Mouse (Mus musculus): ENCODE data around the gene Gatad2b. TPM values are rescaled to one million over a fixed set of nuclear protein-coding genes. Genes with fewer than 3 reads are reported as not detected.
A peak's percentile ranks its signal among the peaks of the same experiment; 100 is the strongest.
"Not testable (repeated sequence)": the region's sequence is repeated elsewhere in the genome, so short reads cannot be mapped to it uniquely, and the experiment has no call there.

Gene Gatad2b
- total RNA-seq, 2 experiments from 2014 or later: 101 to 117 TPM

DNA sequence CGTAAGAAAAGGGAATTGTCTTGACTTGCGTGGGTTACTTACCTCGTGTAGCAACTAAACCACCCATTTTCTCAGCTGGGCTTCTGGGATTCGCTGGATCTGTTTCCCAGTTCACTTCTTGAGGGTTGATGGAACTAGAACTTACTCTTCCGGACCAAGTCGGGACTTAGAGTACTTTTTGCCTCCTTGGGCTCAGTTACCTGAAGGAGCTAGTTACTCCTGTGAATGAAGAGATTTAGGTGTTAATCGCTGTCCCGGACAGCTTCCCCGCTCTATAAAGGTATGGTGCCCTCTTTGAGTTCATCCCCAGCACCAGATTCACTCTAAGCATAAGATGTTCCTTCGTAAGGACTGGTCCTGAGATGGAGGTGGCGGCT, 1.1 kb downstream of the Gatad2b start:
- no peak for DNase-seq
- intact Hi-C loops (cut with DNase I): loop anchor here (5.0 kb wide), 1 partner anchor 78 kb away; no protein-coding TSS in a partner anchor

- DNase-seq: no peak
- intact Hi-C loops (cut with DNase I): loop anchor here (5.0 kb wide), 1 partner anchor 78 kb away; no protein-coding TSS in a partner anchor
These were observed 1.7 kb downstream of the Gatad2b start for GRCm38 (mm10) chr3:90294651-90295050.

- intact Hi-C loops (cut with DNase I): no loop called here
- no peak for DNase-seq
These were observed 12.8 kb downstream of the Gatad2b start for GRCm38 (mm10) chr3:90305801-90306200.

- DNase-seq: no peak
- intact Hi-C loops (cut with DNase I): no loop called here
These were observed 16.6 kb downstream of the Gatad2b start for GRCm38 (mm10) chr3:90309589-90309988.

DNA sequence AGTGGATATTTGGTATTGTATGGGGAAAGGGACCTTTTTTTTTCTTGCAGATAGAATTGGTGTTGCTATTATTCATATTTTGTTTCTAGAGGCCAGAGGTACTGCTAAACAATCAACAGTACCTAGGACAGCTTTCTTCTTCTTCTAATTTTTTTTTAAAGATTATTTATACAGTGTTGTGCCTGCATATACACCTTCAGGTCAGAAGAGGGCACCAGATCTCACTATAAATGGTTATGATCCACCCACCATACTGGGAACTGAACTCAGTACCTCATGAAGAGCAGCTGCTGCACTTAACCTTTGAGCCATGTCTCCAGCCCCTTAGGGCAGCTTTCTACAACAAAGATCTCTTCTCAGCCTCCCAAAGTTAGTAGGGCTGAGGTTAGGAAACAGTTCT, 20.4 kb downstream of the Gatad2b start:
- no peak for DNase-seq
- intact Hi-C loops (cut with DNase I): no loop called here

DNA sequence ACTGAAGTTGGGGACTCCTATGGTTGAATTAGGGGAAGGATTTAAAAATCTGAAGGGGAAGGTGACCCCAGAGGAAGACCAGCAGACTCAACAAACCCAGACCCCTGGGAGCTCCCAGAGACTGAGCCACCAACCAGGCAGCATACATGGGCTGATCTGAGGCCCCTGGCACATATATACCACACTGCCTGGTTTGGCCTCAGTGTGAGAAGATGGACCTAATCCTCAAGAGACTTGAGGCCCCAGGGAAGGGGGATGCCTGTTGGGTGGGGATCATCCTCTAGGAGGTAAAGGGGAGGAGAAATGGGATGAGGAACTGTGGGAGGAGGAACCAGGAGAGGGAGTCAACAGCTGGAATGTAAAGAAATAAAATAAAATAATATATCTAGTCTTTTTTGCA, 21.3 kb downstream of the Gatad2b start:
- no peak for DNase-seq

DNA sequence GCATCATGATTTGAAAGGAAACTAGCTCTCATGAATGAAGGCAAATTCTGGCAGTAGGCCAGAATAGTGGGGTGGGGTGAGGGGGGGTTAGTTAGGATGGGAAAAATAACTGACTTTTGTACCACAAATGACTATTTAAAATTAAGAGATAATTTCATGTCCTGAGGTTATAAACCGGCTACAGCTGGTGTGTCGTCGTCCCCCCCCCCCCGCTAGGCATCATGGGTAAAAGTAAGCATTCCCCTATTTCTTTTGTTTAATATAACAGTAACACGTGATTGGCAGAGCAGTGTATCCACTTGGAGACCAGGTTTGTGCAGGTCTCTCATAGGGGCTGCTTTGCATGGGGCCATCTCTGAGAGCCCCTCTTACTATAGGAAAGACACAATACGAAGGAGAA, 29.3 kb downstream of the Gatad2b start:
- intact Hi-C loops (cut with DNase I): no loop called here
- no peak for DNase-seq

More for the DNA sequence above, 21.3 kb downstream of the Gatad2b start:
- intact Hi-C loops (cut with DNase I): no loop called here

GRCm38 (mm10) chr3:90323119-90323518, 30.1 kb downstream of the Gatad2b start:
- intact Hi-C loops (cut with DNase I): no loop called here
- DNase-seq: peak; percentile 89

- intact Hi-C loops (cut with DNase I): no loop called here
- no peak for DNase-seq
These were observed 39.5 kb downstream of the Gatad2b start for GRCm38 (mm10) chr3:90332485-90332884.

- no peak for DNase-seq
- intact Hi-C loops (cut with DNase I): no loop called here
These were observed 42.5 kb downstream of the Gatad2b start for GRCm38 (mm10) chr3:90335517-90335916.

GRCm38 (mm10) chr3:90338190-90338589, 45.2 kb downstream of the Gatad2b start:
- intact Hi-C loops (cut with DNase I): no loop called here
- DNase-seq: no peak

DNA sequence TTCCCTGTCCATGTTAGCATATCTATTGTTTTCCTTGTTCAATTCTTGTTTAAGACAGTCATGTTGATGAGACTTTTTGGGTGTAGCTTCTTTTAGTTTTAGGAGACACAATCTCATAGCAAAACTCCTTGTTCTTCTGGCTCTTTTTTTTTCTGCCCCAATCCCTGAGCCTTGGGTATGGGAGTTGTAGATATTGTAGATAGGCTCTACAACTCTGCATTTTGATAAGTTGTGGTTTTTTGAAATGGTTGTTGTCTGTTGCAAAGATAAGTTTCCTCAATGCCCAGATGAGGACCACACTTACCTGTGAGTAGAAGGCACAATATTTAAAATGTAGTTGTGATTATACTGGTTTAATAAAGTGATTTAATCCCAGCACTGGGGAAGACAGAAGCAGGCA, 47.2 kb downstream of the Gatad2b start:
- intact Hi-C loops (cut with DNase I): no loop called here
- DNase-seq: no peak

- intact Hi-C loops (cut with DNase I); DNase-seq: not testable (repeated sequence)
These were observed 49.9 kb downstream of the Gatad2b start for GRCm38 (mm10) chr3:90342853-90343252.

GRCm38 (mm10) chr3:90347847-90348246, 54.9 kb downstream of the Gatad2b start:
- intact Hi-C loops (cut with DNase I): no loop called here

GRCm38 (mm10) chr3:90357959-90358358, 65.0 kb downstream of the Gatad2b start:
- no peak for DNase-seq
- intact Hi-C loops (cut with DNase I): no loop called here

More at GRCm38 (mm10) chr3:90347847-90348246, 54.9 kb downstream of the Gatad2b start:
- DNase-seq: no peak

- DNase-seq: no peak
- intact Hi-C loops (cut with DNase I): no loop called here
These were observed 66.3 kb downstream of the Gatad2b start for GRCm38 (mm10) chr3:90359230-90359629.

DNA sequence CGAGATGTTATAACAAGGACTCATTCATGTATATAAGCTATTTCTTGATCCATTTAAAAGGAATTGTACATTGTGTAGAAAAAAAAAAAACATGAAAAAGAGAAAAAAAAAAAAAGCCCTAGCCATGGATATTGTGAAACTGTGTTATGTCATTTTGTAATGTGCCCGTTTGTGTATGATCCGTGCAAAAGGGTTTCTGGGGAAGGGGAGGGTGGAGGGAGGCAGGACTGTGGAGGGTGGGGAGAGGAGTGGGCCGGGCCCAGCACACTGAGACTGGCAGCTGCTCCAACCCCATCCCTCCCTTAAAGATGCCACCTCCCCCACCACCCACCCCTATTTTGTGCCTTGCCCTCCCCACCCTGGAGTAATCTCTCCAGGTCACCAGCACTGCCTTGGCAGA, 68.5 kb downstream of the Gatad2b start:
- no peak for DNase-seq
- intact Hi-C loops (cut with DNase I): no loop called here

- no peak for DNase-seq
- intact Hi-C loops (cut with DNase I): no loop called here
These were observed 69.4 kb downstream of the Gatad2b start for GRCm38 (mm10) chr3:90362346-90362745.

DNA sequence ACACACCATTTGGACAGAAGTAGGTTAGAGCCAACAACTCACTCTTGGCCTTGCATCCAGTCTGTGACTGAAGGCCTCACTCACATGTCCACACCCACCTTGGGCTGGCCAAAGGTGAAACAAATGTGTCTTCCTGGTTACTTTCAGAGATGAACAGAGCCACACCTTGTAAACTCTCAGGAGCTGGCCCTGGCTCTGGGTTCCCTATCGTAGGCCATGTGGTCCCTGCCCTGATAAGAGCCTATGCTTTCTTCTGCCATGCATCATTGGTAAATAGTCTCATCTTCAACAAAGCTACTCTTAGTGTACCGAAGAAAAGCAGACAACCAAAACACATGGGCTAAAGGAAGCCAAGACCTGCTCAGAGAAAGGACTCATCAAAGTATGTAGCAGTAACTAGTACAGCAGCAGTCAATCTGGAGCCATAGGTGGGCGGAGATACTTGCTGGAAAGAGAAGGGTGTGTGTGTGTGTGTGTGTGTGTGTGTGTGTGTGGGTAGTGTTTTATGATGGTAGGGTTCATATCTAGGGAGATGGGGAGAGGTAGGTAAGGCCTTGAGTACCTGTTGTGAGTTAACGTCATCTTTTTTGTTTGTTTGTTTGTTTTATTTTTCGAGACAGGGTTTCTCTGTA, 74.1 kb downstream of the Gatad2b start:
- no peak for DNase-seq
- intact Hi-C loops (cut with DNase I): no loop called here

DNA sequence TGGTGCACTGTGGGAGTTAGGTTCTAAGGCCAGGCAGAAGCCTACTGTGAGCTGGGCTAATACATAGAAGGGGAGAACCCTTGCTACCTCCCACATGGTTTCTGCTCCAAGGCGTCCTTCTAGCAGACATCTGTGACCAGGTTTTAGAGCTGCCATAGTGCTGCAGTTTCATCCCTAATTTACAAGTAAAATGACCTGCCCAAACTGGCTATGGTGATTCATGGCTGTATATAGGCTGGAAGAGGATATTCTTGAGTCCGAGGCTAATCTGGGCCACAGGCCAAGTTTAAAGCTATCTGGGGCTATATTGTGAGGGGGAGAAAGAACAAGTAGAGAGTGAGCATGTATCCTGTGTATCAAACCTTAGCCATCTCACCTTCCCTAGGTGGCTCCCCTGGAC, 76.1 kb downstream of the Gatad2b start:
- intact Hi-C loops (cut with DNase I): no loop called here

GRCm38 (mm10) chr3:90371857-90372256, 78.9 kb downstream of the Gatad2b start:
- intact Hi-C loops (cut with DNase I): loop anchor here (5.0 kb wide), 2 partner anchors 80 to 150 kb away; partner anchors contain the start of gene Gatad2b
- DNase-seq: no peak

More for the DNA sequence above, 76.1 kb downstream of the Gatad2b start:
- no peak for DNase-seq

- DNase-seq: no peak
- intact Hi-C loops (cut with DNase I): loop anchor here (5.0 kb wide), 2 partner anchors 81 to 151 kb away; partner anchors contain the start of gene Gatad2b
These were observed 79.8 kb downstream of the Gatad2b start for GRCm38 (mm10) chr3:90372817-90373216.
